Mouse (Mus musculus) neural tube, embryonic 14.5 days (tissue): ENCODE results near the gene Gprin3. TPM values are rescaled to one million over a fixed set of nuclear protein-coding genes. Genes with fewer than 3 reads are reported as not detected.

Experiments
- ATAC-seq: fragments of 200-750 bp; cut with Nextera tagmentation; 2 replicates; pipeline ENCODE4 v1.8.0; 2017; ENCODE audit warnings: low read depth, mild to moderate bottlenecking, moderate TSS enrichment, moderate library complexity
- H3K27ac ChIP-seq: fragments of 300-500 bp; sonication (generic); 2 replicates; pipeline ENCODE4 v1.5.1; 2014; ENCODE audit warnings: low read depth, mild to moderate bottlenecking, control low read depth, low read length, moderate library complexity, mixed read lengths
- H3K27me3 ChIP-seq: fragments of 300-500 bp; sonication (generic); 2 replicates; pipeline ENCODE4 v1.6.1; 2014; ENCODE audit warnings: low read length; ENCODE audit not compliant: control insufficient read depth, insufficient read depth
- H3K36me3 ChIP-seq: fragments of 300-500 bp; sonication (generic); 2 replicates; pipeline ENCODE4 v1.6.1; 2014; ENCODE audit warnings: low read length, mixed read lengths; ENCODE audit not compliant: control insufficient read depth, insufficient read depth
- H3K4me1 ChIP-seq: fragments of 300-500 bp; sonication (generic); 2 replicates; pipeline ENCODE4 v1.6.1; 2014; ENCODE audit warnings: low read length; ENCODE audit not compliant: control insufficient read depth, insufficient read depth
- H3K4me2 ChIP-seq: fragments of 300-500 bp; sonication (generic); 2 replicates; pipeline ENCODE4 v1.6.1; 2014; ENCODE audit warnings: mild to moderate bottlenecking, low read depth, low read length, control low read depth
- H3K4me3 ChIP-seq: fragments of 300-500 bp; sonication (generic); 2 replicates; pipeline ENCODE4 v1.5.1; 2014; ENCODE audit warnings: low read depth, low read length, control low read depth, mixed read lengths
- H3K9ac ChIP-seq: fragments of 300-500 bp; sonication (generic); replicated peaks from 2 replicates; pipeline ENCODE4 v1.6.1; 2014; ENCODE audit warnings: low read depth, mild to moderate bottlenecking, control low read depth, low read length, mixed read lengths
- H3K9me3 ChIP-seq: fragments of 300-500 bp; sonication (generic); 2 replicates; pipeline ENCODE4 v1.6.1; 2016; ENCODE audit warnings: low read length; ENCODE audit not compliant: control insufficient read depth
- WGBS: fragments of 180-500 bp; shearing (Covaris S2); extraction: QIAGEN DNeasy Blood & Tissue Kit; methylation state at CpG from one replicate; pipeline ENCODE4 v1.1.7; 2014; 5-methylcytosine and 5-hydroxymethylcytosine counted together
- polyA plus RNA-seq: library from polyadenylated mRNA; unstranded; fragments of >200 nt; fragmentation: Nextera tagmentation; extraction: Ambion mirVana; gene quantifications from 2 replicates; pipeline ENCODE4 v1.2.1, GENCODE M21; 2014

The Gprin3 gene
- polyA plus RNA-seq, 1 experiment from 2014 or later = 9.7 TPM

DNA sequence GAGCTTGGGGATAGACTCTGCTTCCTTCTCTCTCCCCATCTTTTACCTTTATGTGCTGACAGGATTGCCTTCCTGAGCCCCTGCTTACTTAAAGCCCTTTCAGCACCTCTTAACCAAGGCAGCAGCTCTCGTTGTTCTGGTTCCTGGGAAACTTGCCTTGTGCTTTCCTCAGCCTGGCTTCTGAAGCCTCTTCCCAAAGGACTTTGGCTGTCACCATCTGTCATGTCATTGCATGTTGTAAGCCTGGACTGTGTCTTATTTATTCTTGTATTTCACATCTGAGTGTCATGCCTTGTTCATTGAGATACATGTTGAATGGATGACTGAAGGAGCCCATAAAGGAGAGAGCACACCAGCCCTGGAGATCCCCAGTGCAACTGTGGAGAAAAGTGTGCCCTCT lies 2.3 kb downstream of the Gprin3 start:
- Histone ChIP-seq H3K27ac (no peak overlapping the region), H3K9ac (no peak overlapping the region), H3K4me1 (peaks cover 3% of the 10 kb centered on the region), H3K36me3 (no peaks in the 10 kb centered on the region), H3K4me2 (no peak overlapping the region), H3K4me3 (no peak overlapping the region), H3K27me3 (no peaks in the 10 kb centered on the region), H3K9me3 (no peaks in the 10 kb centered on the region)
- ATAC-seq = no peak
- 72% methylated on average over 1 of the region's 1 CpGs for WGBS

GRCm38 (mm10) chr6:59419264-59419663 lies 6.8 kb downstream of the Gprin3 start:
- 65% methylated on average over 3 of the region's 3 CpGs for WGBS
- H3K27me3 ChIP-seq = no peaks in the 10 kb centered on the region
- no peak overlapping the region for H3K9ac ChIP-seq
- ATAC-seq = no peak
- no peak overlapping the region for H3K4me2 ChIP-seq
- H3K4me1 ChIP-seq = no peaks in the 10 kb centered on the region
- H3K27ac ChIP-seq = no peak overlapping the region
- H3K9me3 ChIP-seq = no peaks in the 10 kb centered on the region
- H3K4me3 ChIP-seq = no peak overlapping the region
- H3K36me3 ChIP-seq = no peaks in the 10 kb centered on the region

DNA sequence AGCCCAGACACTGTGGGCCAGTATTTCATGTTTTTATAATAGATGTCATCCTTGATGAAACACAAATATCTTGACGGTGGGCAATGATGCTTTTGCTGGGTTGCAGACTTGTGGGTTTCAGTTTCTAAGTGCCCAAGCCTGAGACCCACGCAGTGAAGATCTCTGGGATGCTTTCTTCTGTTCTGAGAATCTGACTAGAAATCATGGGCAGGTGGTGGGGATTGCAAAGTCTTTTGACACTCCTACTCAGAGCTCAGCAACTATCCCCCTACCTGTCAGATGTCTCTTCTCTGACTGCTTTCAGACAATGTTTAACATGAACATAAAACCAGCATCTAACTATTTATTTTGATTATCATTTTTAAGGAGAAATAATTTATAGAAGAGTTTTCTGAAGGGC lies 7.4 kb downstream of the Gprin3 start:
- Histone ChIP-seq H3K27me3 (no peaks in the 10 kb centered on the region), H3K4me2 (no peak overlapping the region), H3K9ac (no peak overlapping the region), H3K27ac (no peak overlapping the region), H3K4me3 (no peak overlapping the region), H3K36me3 (no peaks in the 10 kb centered on the region), H3K4me1 (no peaks in the 10 kb centered on the region), H3K9me3 (no peaks in the 10 kb centered on the region)
- WGBS = 62% methylated on average over 2 of the region's 2 CpGs
- ATAC-seq = no peak

DNA sequence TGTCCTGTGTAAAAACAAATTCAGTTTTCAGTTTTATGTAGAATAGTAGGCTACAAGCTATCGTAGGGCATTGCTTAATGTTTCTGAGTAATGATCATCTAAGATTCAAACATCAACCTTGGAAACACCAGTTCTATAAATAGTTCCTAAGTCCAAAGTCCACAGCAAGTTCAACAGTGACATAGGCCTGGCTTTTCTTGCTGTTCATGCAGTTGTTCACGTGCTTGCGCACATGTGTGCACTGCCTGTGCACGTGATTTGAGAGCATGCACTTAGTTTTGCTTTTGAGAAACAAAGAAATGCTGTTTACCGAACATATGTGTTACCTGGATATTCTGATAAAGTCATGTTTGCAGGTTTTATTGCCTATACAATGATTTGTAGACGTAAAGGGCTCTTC lies 11.3 kb downstream of the Gprin3 start:
- WGBS = 90% methylated on average over 6 of the region's 6 CpGs
- no peak for ATAC-seq
- H3K4me1 ChIP-seq = no peaks in the 10 kb centered on the region

GRCm38 (mm10) chr6:59412417-59413346 lies 13.4 kb downstream of the Gprin3 start:
- Histone ChIP-seq H3K4me1 (no peaks in the 10 kb centered on the region), H3K36me3 (no peaks in the 10 kb centered on the region), H3K27me3 (no peaks in the 10 kb centered on the region), H3K9ac (no peak overlapping the region), H3K4me3 (no peak overlapping the region), H3K27ac (no peak overlapping the region), H3K9me3 (no peaks in the 10 kb centered on the region), H3K4me2 (no peak overlapping the region)
- ATAC-seq = no peak
- 58% methylated on average over 13 of the region's 13 CpGs for WGBS

More for the DNA sequence above, 11.3 kb downstream of the Gprin3 start:
- Histone ChIP-seq H3K4me2 (no peak overlapping the region), H3K9ac (no peak overlapping the region), H3K9me3 (no peaks in the 10 kb centered on the region), H3K36me3 (no peaks in the 10 kb centered on the region), H3K4me3 (no peak overlapping the region), H3K27me3 (no peaks in the 10 kb centered on the region), H3K27ac (no peak overlapping the region)

DNA sequence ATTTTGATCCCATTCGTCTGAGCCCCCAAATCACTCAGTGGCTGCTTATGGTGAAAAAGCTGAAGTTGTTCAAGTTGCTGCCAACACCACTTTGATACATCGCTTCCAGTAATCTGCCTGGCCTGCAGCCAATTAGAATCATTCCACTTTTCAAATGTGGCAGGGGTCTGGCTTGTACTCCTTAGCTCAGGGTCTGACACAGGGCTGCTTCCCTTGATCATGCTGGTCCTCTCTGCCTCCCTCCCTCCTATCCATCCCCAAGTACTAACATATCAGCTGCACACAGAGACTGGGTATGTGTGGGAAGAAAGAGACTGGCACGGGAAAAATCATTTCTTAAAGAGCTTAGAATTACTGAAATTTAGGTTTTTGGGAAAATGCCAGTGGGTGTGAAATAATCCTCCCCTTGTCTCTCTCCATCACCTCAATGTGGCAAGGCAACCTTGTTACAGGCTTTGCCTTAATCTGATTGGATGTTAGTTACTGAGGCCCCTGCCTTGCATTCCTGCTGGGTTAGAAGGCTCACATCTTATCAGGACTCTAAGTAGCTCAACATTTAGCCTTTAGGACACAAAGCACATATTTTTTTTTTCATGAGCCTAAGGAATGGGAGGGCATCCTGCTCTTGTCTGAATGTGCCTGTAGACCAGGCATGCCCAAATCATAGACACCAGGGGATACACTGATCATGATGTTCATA lies 16.9 kb downstream of the Gprin3 start:
- no peak; the same call in 1 of the 2 replicates for ATAC-seq
- Histone ChIP-seq H3K27ac (no peak overlapping the region), H3K4me3 (no peak overlapping the region), H3K4me1 (no peaks in the 10 kb centered on the region), H3K9ac (no peak overlapping the region), H3K36me3 (no peaks in the 10 kb centered on the region), H3K4me2 (no peak overlapping the region), H3K27me3 (no peaks in the 10 kb centered on the region), H3K9me3 (no peaks in the 10 kb centered on the region)
- whole genome bisulfite sequencing = 79% methylated on average over 3 of the region's 3 CpGs

DNA sequence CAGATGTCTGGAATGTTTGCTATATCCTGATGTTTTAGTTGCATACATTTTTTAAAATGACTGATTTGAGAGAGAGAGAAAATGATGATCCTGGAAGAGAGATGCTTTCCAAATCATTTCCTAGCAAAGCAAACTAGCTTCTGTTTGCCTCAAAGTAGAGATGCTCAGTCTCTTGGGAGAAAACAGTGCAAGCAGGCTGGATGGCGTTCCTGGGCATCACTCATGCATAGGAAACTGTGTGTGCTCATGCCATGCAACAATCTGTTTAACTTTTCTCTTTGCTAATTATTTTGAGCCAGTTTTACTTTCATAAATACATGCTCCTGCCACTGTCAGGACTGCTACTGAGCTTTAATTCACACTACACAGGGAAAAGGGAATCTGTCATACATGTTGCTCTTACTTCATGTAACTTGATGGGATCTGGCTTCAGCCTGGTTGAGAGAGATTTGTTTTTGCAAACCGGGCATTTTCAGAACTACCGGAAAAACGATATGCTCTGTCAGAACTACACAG lies 18.6 kb downstream of the Gprin3 start:
- WGBS = 86% methylated on average over 4 of the region's 4 CpGs
- no peaks in the 10 kb centered on the region for H3K4me1 ChIP-seq
- H3K4me3 ChIP-seq = no peak overlapping the region
- no peaks in the 10 kb centered on the region for H3K27me3 ChIP-seq
- H3K9ac ChIP-seq = no peak overlapping the region
- no peak overlapping the region for H3K4me2 ChIP-seq
- ATAC-seq = no peak
- no peaks in the 10 kb centered on the region for H3K9me3 ChIP-seq
- no peak overlapping the region for H3K27ac ChIP-seq
- no peaks in the 10 kb centered on the region for H3K36me3 ChIP-seq

DNA sequence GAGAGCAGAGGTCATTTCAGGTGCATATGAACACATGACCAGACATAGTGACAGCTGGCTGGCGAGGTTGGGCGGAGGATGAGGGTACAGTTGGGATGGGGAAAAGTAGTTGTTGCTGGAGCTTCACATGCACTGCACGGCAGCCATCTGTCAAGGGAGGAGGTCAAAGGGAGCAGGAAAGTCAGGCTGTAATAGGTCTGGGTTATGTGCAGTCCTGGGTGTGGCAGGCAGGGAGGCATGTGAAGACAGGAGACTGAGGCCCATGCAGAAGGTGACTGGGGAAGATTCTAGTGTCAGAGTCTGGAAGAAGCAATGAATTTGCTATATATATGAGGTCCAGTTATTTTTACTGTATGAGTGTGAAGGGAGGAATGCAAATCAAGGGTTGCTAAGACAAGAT lies 35.9 kb downstream of the Gprin3 start:
- no peaks in the 10 kb centered on the region for H3K9me3 ChIP-seq
- no peak for ATAC-seq
- no peaks in the 10 kb centered on the region for H3K4me1 ChIP-seq
- H3K36me3 ChIP-seq = no peaks in the 10 kb centered on the region
- H3K9ac ChIP-seq = no peak overlapping the region
- no peak overlapping the region for H3K4me2 ChIP-seq
- no peaks in the 10 kb centered on the region for H3K27me3 ChIP-seq
- WGBS = 94% methylated on average over 3 of the region's 3 CpGs
- no peak overlapping the region for H3K4me3 ChIP-seq
- no peak overlapping the region for H3K27ac ChIP-seq

- Histone ChIP-seq H3K4me1 (no peaks in the 10 kb centered on the region), H3K4me3 (no peak overlapping the region), H3K36me3 (no peaks in the 10 kb centered on the region), H3K4me2 (no peak overlapping the region), H3K9me3 (no peaks in the 10 kb centered on the region), H3K27me3 (no peaks in the 10 kb centered on the region), H3K9ac (no peak overlapping the region), H3K27ac (no peak overlapping the region)
- ATAC-seq = no peak
Measured at GRCm38 (mm10) chr6:59365300-59365699, 60.8 kb downstream of the Gprin3 start.
